Mouse (Mus musculus) heart, embryonic 11.5 days (tissue): ENCODE measurements around the gene Dph2. TPM values are rescaled to one million over a fixed set of nuclear protein-coding genes. Genes with fewer than 3 reads are reported as not detected.

ENCODE experiments used
- ATAC-seq: fragments of 200-750 bp; cut with Nextera tagmentation; replicated peaks from 2 replicates; pipeline ENCODE4 v1.8.0; 2017; ENCODE audit warnings: moderate library complexity; ENCODE audit not compliant: insufficient number of reproducible peaks, low FRiP score, low TSS enrichment
- H3K27ac ChIP-seq: fragments of 300-500 bp; sonication (generic); 2 replicates; pipeline ENCODE4 v1.5.1; 2014; ENCODE audit warnings: mild to moderate bottlenecking, low read depth, low read length
- H3K27me3 ChIP-seq: fragments of 300-500 bp; sonication (generic); 2 replicates; pipeline ENCODE4 v1.6.1; 2014; ENCODE audit warnings: mild to moderate bottlenecking, low read length, mixed read lengths; ENCODE audit not compliant: control insufficient read depth, insufficient read depth
- H3K36me3 ChIP-seq: fragments of 300-500 bp; sonication (generic); 2 replicates; pipeline ENCODE4 v1.6.1; 2014; ENCODE audit warnings: mild to moderate bottlenecking, low read length, moderate library complexity, mixed read lengths; ENCODE audit not compliant: control insufficient read depth, insufficient read depth
- H3K4me1 ChIP-seq: fragments of 300-500 bp; sonication (generic); 2 replicates; pipeline ENCODE4 v1.6.1; 2014; ENCODE audit warnings: low read length; ENCODE audit not compliant: control insufficient read depth, insufficient read depth
- H3K4me2 ChIP-seq: fragments of 300-500 bp; sonication (generic); 2 replicates; pipeline ENCODE4 v1.6.1; 2014; ENCODE audit warnings: mild to moderate bottlenecking, moderate library complexity
- H3K4me3 ChIP-seq: fragments of 300-500 bp; sonication (generic); 2 replicates; pipeline ENCODE4 v1.5.1; 2014; ENCODE audit warnings: low read depth, low read length
- H3K9ac ChIP-seq: fragments of 300-500 bp; sonication (generic); 2 replicates; pipeline ENCODE4 v1.6.1; 2014; ENCODE audit warnings: mild to moderate bottlenecking, low read depth, low read length, moderate library complexity
- H3K9me3 ChIP-seq: fragments of 300-500 bp; sonication (generic); replicated peaks from 2 replicates; pipeline ENCODE4 v1.6.1; 2016; ENCODE audit warnings: low read length; ENCODE audit not compliant: control insufficient read depth
- WGBS: fragments of 180-500 bp; shearing (Covaris S2); extraction: QIAGEN DNeasy Blood & Tissue Kit; methylation state at CpG from one replicate; pipeline ENCODE4 v1.1.7; 2014; ENCODE audit not compliant: insufficient replicate concordance; 5-methylcytosine and 5-hydroxymethylcytosine counted together
- polyA plus RNA-seq: library from polyadenylated mRNA; unstranded; fragments of >200 nt; fragmentation: Nextera tagmentation; extraction: Ambion mirVana; gene quantifications from 2 replicates; pipeline ENCODE4 v1.2.1, GENCODE M21; 2014

The Dph2 gene
- polyA plus RNA-seq, 1 experiment from 2014 or later, result 12.7 TPM

DNA sequence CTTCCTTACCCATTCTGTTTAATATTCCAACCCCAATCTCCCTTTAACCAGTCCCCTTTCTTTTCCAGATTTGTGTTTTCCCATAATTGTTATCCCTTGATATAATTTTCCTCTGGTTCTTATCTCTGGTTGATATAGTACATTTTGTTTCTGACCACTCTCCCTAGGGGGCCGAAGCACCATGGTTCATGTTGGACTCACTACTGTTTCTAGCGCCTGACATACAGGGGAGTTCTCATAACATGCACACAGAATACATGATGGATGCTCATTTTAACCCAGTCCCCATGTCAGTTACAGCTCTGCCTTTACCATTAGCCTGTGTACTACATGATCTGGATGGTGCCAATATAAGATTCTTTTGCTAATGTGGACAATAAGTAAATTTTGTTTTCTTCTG is 3.9 kb downstream of the Dph2 start:
- H3K9ac ChIP-seq, result no peak overlapping the region
- 0 out of 2 replicates have a peak overlapping the region, but pooled peaks have one; percentile 99 for H3K4me3 ChIP-seq
- H3K9me3 ChIP-seq, result no peaks in the 10 kb centered on the region
- H3K4me2 ChIP-seq, result peak overlapping the region; percentile 76
- H3K4me1 ChIP-seq, result peaks cover 16% of the 10 kb centered on the region
- 65% methylated on average over 2 of the region's 2 CpGs for WGBS
- no peak overlapping the region for H3K27ac ChIP-seq
- H3K27me3 ChIP-seq, result no peaks in the 10 kb centered on the region
- ATAC-seq, result no peak
- H3K36me3 ChIP-seq, result peaks cover 11% of the 10 kb centered on the region

- peaks cover 16% of the 10 kb centered on the region for H3K4me1 ChIP-seq
- H3K27ac ChIP-seq, result 0 out of 2 replicates have a peak within 1 kb of the TSS, but pooled peaks have one; percentile 18
- H3K4me3 ChIP-seq, result peak within 1 kb of the TSS; percentile 99
- under 1% methylated on average over 37 of the region's 37 CpGs for WGBS
- ATAC-seq, result peak; percentile 90
- H3K9me3 ChIP-seq, result no peaks in the 10 kb centered on the region
- peak within 1 kb of the TSS; percentile 90 for H3K9ac ChIP-seq
- H3K27me3 ChIP-seq, result no peaks in the 10 kb centered on the region
- peaks cover 11% of the 10 kb centered on the region for H3K36me3 ChIP-seq
- H3K4me2 ChIP-seq, result peak within 1 kb of the TSS; percentile 76
Observed at GRCm38 (mm10) chr4:117887133-117887532, 4.7 kb downstream of the Dph2 start, which contains the start of gene Atp6v0b. Gene Atp6v0b (minus strand): TSS chr4:117887333.

DNA sequence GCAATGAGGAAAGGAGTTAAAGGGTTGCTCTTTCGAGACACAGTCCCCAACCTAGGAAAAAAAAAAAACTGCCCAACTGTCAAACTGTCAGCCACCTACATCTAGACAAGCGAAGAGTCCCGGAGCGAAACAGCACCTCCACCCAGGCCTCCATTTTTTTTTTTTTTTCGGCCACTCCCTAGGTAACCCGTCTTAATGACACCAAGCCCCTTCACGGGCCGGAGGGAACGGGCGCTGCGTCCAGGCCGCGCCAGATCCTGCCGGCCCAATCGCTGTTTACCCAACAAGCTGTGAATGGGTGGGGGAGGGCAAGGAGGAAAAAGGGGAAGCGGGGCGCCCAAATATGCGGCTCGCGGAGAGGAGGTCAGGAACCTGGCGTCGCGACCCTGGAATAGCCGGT is 5.2 kb downstream of the Dph2 start:
- ATAC-seq, result 0 out of 2 replicates have a peak, but pooled peaks have one; percentile 4
- peak overlapping the region; percentile 90 for H3K9ac ChIP-seq

DNA sequence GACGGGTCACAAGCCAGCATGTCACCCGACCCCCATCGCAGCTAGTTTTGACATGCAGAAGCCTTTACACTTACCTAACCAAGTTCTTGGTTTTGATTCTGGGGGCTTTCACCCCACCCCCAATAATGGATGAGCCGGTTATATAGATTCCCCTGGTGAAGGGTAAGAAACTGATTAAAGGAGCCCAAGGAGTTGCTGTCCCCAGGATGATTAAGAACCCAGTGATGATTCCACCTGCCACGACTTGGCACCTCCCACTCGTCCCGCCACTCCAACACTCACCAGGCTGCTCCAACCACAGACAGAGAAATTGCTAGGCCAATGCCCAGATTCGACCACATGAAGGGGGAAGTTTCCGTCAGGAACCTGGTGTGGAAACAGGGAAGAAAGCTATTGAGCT is 5.8 kb downstream of the Dph2 start:
- Histone ChIP-seq H3K4me2 (peak overlapping the region; percentile 76), H3K27me3 (no peaks in the 10 kb centered on the region), H3K36me3 (peaks cover 12% of the 10 kb centered on the region), H3K4me1 (peaks cover 11% of the 10 kb centered on the region; the same call in 1 of the 2 replicates), H3K4me3 (peak overlapping the region; percentile 99), H3K9ac (0 out of 2 replicates have a peak overlapping the region, but pooled peaks have one; percentile 90), H3K9me3 (no peaks in the 10 kb centered on the region), H3K27ac (no peak overlapping the region)
- no peak for ATAC-seq
- whole genome bisulfite sequencing, result 73% methylated on average over 9 of the region's 9 CpGs

More for the DNA sequence above, 5.2 kb downstream of the Dph2 start:
- peak overlapping the region; percentile 76 for H3K4me2 ChIP-seq
- H3K4me1 ChIP-seq, result peaks cover 16% of the 10 kb centered on the region
- H3K27me3 ChIP-seq, result no peaks in the 10 kb centered on the region
- H3K9me3 ChIP-seq, result no peaks in the 10 kb centered on the region
- peak overlapping the region; percentile 99 for H3K4me3 ChIP-seq
- 3% methylated on average over 24 of the region's 24 CpGs for WGBS
- H3K27ac ChIP-seq, result 0 out of 2 replicates have a peak overlapping the region, but pooled peaks have one; percentile 18
- H3K36me3 ChIP-seq, result peaks cover 11% of the 10 kb centered on the region

DNA sequence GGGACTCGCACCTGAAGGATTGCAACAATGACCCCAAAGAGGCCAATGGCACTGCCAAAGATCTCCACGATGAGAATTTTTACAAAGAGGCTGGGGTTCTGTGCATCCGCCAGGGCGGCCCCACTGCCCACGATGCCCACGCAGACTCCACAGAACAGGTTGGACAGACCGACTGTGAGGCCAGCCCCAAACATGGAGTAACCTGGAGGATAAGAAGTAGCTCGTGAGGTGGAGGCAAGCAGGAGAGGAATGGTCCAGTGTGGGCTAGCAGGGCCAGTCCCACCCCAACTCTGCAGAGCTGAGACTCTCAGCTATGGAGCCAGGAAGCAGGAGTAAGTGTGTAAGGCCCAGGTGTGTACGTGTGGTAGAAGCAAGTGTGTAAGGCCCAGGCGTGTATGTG is 6.7 kb downstream of the Dph2 start:
- ATAC-seq, result no peak

GRCm38 (mm10) chr4:117884146-117884545 is 7.7 kb downstream of the Dph2 start:
- H3K27ac ChIP-seq, result no peak overlapping the region
- H3K4me2 ChIP-seq, result peak overlapping the region; percentile 92
- H3K4me3 ChIP-seq, result peak overlapping the region; percentile 87; the same call in 1 of the 2 replicates
- ATAC-seq, result no peak
- WGBS, result 100% methylated on average over 1 of the region's 1 CpGs
- no peaks in the 10 kb centered on the region for H3K27me3 ChIP-seq
- H3K9me3 ChIP-seq, result no peaks in the 10 kb centered on the region
- H3K36me3 ChIP-seq, result peaks cover 15% of the 10 kb centered on the region
- H3K9ac ChIP-seq, result no peak overlapping the region
- peaks cover 11% of the 10 kb centered on the region; the same call in 1 of the 2 replicates for H3K4me1 ChIP-seq

More for the DNA sequence above, 6.7 kb downstream of the Dph2 start:
- Histone ChIP-seq H3K36me3 (peaks cover 15% of the 10 kb centered on the region), H3K27ac (no peak overlapping the region), H3K4me2 (no peak overlapping the region), H3K4me1 (peaks cover 11% of the 10 kb centered on the region; the same call in 1 of the 2 replicates), H3K9me3 (no peaks in the 10 kb centered on the region), H3K9ac (no peak overlapping the region), H3K4me3 (no peak overlapping the region), H3K27me3 (no peaks in the 10 kb centered on the region)
- WGBS, result 91% methylated on average over 10 of the region's 10 CpGs

GRCm38 (mm10) chr4:117882701-117883691 is 8.8 kb downstream of the Dph2 start, which contains the start of gene B4galt2:
Gene B4galt2 (minus strand): TSS chr4:117883487.
- peak within 1 kb of the TSS; percentile 85 for H3K9ac ChIP-seq
- H3K4me3 ChIP-seq, result peak within 1 kb of the TSS; percentile 87
- no peaks in the 10 kb centered on the region for H3K9me3 ChIP-seq
- H3K4me1 ChIP-seq, result peaks cover 11% of the 10 kb centered on the region; the same call in 1 of the 2 replicates
- ATAC-seq, result peak; percentile 18; the same call in 1 of the 2 replicates
- H3K4me2 ChIP-seq, result peak within 1 kb of the TSS; percentile 92
- WGBS, result under 1% methylated on average over 64 of the region's 103 CpGs
- H3K36me3 ChIP-seq, result peaks cover 16% of the 10 kb centered on the region
- H3K27ac ChIP-seq, result no peak within 1 kb of the TSS
- no peaks in the 10 kb centered on the region for H3K27me3 ChIP-seq

DNA sequence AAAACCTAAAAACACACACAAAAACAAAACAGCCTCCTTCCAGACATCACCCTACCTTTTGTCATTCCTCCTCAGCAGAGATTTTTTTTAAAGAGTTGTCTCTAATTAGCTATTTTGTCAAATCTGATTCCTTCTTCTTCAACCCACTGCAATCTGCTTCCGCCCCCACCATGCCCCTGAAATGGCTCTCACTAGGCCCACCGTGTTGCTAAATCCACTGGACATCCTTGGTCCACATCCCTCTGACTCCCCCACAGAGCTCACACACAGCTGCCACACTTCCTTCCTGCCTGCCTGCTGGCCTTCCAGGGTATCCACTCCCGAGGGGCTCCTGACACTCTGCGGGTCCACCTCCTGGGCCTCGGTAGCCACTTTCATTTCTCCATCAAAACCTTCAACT is 13.1 kb downstream of the Dph2 start:
- no peaks in the 10 kb centered on the region for H3K27me3 ChIP-seq
- H3K4me2 ChIP-seq, result no peak overlapping the region
- H3K27ac ChIP-seq, result no peak overlapping the region
- 0 out of 2 replicates have a peak, but pooled peaks cover 3% of the 10 kb centered on the region for H3K4me1 ChIP-seq
- H3K4me3 ChIP-seq, result no peak overlapping the region
- ATAC-seq, result no peak
- peaks cover 9% of the 10 kb centered on the region for H3K36me3 ChIP-seq
- no peaks in the 10 kb centered on the region for H3K9me3 ChIP-seq
- 72% methylated on average over 5 of the region's 5 CpGs for WGBS
- H3K9ac ChIP-seq, result no peak overlapping the region; the same call in 1 of the 2 replicates
